Mouse (Mus musculus) thymus, postnatal 14 days (tissue): ENCODE measurements around the gene Gle1.
"Not testable (repeated sequence)": the region's sequence is repeated elsewhere in the genome, so short reads cannot be mapped to it uniquely, and the experiment has no call there.

Experiments
- DNase-seq: peaks from one replicate; pipeline ENCODE4 v3.0.0; 2021

Gle1 gene

DNA sequence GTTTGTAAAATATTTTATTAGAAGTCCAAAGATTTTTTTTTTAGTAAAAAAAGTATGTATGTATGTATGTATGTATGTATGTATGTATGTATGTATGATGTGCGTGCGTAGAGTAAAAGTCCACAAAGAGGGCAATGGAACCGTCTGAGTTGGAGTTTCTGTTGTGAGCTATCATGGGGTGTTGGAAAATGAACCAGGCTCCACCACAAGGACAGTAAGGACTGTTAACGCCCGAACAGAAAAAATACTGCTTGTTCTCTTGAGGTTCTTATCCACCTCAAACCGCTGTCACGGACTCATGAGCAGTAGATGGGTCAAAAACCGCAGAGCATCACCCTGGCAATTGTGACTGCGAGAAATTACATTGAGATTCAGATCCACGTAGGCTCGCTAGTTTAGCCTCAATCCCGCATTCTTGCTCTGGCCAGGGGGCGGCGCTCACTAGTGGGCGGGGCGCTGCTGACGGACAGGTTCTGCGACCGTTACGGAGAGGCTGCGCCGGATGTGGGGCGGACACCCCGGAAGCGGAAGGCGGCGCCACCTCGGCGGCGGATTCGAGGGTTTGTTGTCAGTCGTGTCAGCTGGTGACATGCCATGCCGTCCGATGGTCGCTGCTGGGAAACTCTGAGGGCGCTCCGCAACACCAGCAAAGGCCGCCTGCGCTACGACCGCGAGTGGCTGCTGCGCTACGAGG lies at the start of gene Gle1:
TSS of gene Gle1 (plus strand) at position 521 of the 694 bp plus-strand sequence.
- peak; percentile 98 for DNase-seq

DNA sequence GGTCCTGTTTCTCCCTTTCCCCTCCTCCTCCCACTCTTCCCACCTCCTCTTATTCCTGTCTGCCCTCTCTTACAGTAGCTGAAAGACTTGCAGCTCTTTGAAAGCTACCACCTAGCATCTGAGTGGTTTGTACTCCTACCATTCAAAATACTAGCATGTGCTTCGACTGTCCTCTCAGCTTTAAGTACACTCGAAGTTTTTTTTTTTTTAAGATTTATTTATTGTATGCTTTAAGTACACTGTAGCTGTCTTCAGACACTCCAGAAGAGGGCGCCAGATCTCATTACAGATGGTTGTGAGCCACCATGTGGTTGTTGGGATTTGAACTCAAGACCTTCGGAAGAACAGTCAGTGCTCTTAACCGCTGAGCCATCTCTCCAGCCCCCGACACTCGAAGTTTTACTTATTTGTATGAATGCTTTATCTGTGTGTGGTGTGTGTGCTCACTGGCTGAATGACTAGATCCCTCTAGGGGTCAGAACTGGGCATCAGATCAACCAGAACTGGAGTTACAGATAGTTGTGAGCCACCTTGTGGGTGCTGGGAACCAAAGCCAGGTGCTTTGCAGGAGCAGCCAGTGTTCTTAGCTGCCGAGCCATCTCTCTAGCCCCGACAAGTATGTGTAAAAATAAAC lies 48.5 kb upstream of the Gle1 start:
- DNase-seq = not testable (repeated sequence)

DNA sequence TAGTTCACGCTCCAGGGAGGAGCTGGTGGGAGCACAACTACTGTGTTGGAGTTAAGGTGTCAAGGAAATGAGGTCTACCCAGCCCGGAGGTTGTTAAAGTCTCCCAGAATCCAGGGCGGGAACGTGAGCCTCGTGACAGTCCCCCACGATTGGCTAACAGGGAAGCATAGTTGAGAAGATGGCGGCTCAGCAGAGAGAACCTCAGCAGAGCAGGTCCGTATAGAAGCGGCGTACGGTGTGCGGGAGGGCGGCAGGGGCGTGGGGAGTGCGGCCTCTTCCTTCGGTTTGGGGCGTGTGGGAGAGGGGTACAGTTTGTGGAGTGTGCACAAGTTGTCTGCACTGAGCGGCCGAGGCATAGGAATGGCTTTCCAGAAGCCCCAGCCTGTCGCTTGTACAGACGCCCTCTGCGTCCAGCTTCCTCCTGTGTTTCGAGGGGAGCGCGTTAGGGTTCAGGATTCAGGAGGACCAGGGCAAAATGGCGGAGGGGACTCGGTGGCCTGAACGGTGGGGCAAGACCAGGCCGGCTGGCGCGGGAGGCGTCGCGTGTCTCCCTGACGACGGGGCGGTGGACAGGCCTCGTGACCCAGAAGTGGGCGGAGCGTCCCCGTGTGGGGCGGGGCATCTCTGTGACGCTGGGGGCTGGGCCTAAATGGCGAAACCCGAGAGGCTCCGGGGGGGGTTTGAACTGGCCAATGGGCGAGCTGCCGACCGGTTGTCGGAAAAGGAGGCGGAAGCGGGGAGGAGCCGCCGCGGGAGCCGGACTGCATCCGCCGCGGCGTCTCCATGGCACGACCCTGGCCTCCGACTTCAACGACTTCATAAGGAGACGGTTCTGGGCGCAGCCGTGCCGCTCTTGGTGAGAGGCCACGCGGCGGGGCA lies 45.9 kb upstream of the Gle1 start, which contains the start of gene Odf2:
TSS of gene Odf2 (plus strand) at position 156 of the 879 bp plus-strand sequence.
- peak; percentile 100 for DNase-seq

DNA sequence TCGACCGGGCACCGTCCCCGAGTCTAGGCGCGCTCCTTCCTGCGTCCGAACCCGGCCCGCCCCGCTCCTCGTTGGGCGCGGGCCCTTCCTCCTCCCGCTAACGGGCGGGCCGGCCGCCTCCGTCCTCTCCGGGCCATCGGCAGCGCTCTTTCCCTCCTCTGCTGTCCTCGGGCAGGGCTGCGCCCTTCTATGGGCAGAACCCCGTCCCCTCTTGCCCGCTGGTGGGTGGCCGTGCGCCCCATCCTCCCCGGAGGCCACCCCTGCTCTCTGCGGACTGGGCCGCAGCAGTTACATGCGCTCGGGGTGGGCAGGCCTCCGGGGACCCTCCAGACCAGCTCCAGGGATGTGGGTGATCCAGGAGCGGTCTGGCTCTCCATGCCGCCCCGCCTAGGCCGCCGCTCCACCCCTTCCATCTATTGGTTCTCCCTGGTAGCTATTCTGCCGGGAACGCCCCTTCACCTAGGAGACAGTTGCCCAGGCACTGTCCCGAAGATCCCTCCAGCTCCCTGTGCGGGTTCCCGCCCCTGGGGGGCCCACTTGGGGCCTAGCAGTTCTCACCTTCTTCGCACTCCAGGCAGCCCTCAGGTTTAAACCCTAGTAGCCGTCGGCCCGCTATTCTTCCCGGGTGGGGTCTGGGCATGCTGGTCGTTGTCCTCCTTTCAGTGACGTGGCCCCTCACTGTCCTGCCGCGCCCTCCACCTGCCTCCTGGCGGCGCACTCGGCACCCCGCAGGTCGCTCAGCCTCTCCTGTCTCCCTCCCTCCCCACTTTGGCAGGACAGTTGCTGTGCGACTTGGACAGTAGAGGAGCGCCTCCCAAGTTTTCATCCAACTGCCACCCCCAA lies 45.0 kb upstream of the Gle1 start:
- DNase-seq = peak; percentile 69

DNA sequence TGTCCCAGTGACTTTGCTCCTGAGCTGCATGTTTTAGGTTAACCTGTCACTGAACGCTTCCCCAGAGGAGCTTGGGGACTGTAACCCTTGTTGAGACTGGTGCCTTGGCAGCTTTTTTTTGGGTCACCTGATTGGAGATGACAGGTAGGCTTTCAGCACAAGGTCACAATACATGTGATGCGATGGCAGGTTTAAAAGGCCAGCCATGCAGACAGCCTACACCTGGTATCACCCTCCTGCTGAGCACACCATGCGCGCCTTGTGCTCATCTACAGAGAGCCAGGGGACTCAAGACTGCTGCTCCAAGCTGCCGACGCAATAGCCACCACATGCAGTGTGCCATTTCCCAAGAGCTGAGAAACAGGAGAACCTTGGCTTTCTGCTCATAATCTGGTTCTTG lies 43.5 kb upstream of the Gle1 start:
- no peak for DNase-seq

DNA sequence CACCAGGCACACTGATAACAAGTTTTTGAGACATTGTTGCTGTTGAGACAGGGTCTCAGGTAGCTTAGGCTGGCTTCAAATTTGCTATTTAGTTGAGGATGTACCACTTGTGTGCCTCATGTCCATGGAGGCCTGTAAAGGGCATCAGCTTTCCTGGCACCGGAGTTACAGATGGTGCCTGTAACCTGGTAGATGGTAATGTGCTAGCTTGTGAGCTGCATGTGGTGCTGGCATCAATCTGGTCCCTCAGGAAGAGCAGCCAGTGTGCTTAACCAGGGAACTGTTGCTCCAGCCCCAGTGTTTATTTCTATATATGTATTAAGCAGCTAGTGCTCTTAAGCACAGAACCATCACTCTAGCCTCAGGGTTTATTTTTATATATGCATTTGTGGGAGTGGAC lies 39.2 kb upstream of the Gle1 start:
- DNase-seq = no peak

DNA sequence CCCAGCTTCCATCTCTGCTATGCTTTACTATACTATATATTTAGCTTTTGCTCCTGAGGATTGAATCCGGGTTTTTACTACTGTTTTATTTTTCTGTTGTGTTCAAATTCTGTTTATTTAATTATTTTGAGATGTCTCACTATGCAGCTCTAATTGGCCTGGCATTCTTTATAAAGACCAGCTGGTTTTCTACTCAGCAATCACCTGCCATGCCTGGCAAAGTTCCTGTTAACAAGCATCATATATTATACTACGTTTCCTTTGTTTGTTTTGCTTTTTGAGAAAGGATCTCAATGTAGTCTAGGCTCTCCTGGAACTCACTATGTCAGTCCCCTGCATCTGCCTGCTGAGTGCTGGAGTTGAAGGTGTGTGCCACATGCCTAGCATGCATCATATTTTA lies 37.9 kb upstream of the Gle1 start:
- DNase-seq = no peak

DNA sequence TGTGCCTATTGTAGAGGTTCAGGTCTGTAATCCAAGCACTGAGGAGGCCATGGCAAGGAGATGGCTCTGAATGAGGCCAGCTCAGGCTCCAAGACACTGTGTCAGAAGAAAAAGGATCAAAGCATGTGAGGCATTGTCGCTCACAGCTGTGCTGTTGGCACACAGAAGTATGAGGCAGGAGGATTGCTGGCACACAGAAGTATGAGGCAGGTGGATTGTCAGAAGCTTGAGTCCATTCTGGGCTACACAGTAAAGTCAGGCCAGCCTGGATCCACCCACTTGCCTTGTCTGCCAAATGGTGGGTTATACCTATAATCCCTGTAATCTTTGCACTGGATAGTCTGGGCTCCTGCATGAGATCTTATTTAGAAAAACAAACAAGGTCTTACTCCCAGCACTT lies 37.1 kb upstream of the Gle1 start:
- no peak for DNase-seq

DNA sequence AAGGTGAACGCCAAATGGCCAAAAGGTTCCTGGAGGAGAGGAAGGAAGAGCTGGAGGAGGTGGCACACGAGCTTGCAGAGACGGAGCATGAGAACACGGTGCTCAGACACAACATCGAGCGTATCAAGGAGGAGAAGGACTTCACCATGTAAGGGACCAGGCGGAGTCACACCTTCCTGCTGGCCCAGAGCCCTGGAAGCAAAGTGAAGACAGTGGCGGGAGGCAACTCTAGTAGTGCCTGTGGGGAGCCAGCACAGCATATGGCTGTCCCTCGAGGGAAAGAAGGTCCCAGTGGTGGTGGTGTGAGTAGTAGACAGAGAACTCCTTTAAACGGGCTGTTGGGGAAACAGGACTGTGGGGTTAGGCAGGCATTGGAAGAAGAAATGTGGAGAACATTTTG lies 33.0 kb upstream of the Gle1 start:
- DNase-seq = no peak

DNA sequence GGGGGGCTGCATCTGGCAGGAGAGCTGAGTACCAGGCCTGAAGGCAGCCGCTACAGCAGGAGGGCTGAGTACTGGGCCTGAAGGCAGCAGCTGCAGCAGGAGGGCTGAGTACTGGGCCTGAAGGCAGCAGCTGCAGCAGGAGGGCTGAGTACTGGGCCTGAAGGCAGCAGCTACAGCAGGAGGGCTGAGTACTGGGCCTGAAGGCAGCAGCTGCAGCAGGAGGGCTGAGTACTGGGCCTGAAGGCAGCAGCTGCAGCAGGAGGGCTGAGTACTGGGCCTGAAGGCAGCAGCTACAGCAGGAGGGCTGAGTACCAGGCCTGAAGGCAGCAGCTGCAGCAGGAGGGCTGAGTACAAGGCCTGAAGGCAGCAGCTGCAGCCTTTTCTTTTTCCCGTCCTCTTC lies 27.1 kb upstream of the Gle1 start:
- not testable (repeated sequence) for DNase-seq

DNA sequence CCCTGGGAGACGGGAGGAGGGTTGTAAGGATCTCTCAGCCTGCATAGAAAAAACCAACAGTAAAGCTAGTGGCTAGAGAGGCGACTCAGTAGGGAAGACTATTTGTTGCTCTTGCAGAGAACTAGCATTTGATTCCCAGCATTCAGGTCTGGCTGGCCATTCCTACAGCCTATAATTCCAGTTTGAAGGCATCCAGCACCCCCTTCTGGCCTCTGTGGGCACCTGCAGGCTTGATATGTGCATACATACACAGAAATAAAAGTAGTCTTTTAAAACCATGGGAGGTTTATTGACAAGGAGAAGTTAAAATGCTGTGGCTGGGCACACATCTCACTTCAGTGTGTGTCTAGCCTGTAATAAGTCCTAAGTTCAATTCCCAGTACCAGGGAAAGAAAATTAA lies 25.2 kb upstream of the Gle1 start:
- DNase-seq = peak; percentile 28

DNA sequence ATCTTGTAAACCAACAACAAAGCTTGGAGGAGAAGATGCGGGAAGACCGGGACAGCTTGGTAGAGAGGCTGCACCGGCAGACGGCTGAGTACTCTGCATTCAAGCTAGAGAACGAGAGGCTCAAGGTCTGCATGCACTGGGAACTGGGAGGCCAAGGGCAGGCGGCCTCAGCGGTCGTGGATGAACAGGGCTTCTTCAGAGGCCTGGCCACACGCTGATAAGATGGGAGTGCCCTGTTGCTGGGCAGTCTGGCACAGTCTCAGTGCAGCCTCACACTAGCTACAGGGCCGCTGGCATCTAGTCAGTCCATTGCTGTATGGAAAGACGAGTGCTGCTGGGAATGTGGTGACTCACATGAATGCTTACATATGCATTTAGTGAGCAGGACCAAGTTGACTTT lies 17.6 kb upstream of the Gle1 start:
- DNase-seq = no peak

DNA sequence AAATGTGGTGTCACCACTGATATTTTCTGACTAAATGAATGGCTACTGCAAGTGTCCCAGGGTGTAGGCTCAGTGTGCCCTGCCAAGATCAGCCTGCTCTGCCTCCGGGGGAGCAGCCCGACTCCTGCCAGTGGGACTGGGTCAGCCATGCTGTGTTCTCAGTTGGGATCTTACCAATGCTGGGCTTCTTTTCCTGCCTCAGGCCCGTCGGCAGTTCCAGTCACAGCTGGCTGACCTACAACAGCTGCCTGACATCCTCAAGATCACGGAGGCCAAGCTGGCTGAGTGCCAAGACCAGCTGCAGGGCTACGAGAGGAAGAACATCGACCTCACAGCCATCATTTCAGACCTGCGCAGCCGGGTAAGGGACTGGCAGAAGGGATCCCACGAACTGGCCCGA lies 13.2 kb upstream of the Gle1 start:
- DNase-seq = no peak

DNA sequence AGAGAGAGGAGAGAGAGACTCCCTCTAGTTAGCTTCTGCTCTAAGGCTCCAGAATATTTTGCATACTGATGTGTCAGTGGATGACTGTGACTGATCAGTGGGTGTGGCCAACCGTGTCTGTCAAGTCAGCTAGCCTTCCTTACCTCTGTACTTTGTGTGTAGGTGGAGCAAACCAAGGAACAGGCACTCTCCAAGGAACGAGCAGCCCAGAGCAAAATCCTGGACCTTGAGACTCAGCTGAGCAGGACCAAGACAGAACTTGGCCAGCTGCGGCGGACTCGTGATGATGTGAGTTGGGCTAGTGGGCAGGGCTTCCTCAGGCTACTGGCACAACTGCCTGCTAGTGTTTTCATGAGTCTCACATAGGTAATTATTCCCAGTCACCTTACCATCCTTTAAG lies 8.7 kb upstream of the Gle1 start:
- no peak for DNase-seq

DNA sequence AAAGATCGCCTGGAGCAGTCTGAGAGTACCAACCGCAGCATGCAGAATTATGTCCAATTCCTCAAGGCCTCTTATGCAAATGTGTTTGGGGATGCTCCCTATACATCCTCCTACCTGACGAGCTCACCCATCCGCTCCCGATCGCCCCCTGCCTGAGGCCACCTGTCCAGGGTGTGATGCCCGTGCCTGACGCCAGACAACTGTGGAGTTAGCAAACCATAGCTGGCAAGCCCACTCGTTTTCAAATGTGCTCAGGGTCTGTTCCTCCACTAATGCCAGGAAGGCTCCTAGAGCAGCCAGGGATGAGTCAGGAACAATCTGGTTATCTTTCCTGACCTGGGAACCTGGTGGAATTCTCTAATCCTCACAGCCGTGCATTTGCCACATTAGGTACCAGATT lies 4.7 kb upstream of the Gle1 start:
- DNase-seq = no peak

DNA sequence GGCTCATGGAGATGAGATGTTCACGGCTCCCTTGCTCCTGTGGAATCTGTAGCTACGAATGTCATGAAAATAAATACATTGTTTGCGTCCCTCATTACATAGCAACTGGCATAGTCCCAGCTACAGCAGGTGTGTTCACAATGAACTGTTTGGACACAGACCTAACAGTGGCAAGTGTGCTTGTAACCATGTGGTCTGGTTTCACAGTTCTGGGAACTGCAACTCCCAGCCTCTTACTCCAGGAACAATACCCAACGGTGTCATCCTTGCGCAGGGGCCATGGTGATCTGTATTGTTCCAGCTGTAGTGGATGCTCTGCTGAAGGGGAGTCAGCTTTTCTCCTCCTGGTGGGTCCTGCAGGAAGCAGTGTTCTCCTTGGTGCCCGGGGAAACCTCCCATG lies 4.0 kb upstream of the Gle1 start:
- no peak for DNase-seq

DNA sequence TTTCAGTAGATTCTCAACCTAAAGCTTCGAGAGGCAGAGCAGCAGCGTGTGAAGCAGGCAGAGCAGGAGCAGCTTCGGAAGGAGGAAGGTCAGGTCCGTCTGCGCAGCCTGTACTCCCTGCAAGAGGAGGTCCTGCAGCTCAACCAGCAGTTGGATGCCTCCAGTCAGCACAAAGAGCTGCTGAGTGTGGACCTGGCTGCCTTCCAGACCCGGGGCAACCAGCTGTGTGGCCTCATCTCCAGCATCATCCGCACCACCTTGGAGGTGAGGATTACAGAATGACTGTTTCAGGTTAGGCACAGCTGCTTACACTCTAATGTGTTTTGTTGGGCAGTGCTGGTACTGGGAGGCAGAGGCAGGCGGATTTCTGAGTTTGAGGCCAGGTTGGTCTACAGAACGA lies 4.8 kb downstream of the Gle1 start:
- DNase-seq = no peak

DNA sequence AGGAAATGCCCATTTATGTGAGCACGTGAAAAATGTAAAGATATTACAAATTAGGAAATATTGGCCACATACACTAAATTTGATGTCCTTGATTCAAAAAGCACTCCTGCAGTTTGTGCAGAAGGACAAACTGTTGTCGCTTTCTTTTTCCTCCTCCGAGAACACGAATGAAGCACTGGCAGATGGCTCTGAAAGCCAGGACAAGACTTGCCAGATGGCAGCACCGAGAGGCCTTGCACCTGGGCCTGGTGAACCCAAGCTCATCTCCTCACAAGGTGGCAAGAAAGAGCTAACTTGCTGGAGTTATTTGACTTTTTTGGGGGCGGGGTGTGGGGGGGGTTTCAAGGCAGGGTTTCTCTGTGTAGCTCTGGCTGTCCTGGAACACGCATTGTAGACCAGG lies 5.6 kb downstream of the Gle1 start:
- no peak for DNase-seq

DNA sequence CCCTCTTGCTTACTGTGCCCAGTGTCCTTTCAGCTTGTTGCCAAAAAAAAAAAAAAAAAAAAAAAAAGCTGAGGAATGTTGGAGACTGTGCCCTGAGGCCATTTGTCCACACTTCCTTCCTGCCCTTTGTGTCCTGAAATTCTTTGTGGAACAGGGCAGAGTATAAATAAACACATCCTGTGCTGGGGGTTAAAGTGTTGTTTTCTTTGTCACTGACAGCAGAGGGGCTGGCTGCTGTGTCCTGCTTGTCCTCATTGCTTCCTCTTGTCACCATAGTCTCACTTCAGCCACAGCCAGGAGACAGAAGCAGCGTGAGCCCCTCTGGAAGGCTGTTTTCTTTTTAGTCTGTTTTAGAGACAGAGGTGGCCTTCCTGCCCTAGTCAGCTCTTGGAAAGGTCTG lies 9.5 kb downstream of the Gle1 start:
- DNase-seq = no peak

DNA sequence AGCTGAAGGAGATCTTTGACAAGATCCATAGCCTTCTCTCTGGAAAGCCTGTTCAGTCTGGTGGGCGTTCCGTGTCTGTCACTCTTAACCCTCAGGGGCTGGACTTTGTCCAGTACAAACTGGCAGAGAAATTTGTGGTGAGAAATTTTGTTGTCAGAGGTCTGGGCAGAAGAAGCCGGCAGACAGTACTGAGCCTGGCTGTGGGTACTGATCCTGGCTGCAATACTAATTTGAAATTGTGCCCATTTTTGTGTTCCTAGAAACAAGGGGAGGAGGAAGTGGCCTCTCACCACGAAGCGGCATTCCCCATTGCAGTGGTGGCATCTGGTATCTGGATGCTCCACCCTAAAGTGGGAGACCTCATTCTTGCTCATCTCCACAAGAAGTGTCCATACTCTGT lies 13.7 kb downstream of the Gle1 start:
- DNase-seq = no peak

DNA sequence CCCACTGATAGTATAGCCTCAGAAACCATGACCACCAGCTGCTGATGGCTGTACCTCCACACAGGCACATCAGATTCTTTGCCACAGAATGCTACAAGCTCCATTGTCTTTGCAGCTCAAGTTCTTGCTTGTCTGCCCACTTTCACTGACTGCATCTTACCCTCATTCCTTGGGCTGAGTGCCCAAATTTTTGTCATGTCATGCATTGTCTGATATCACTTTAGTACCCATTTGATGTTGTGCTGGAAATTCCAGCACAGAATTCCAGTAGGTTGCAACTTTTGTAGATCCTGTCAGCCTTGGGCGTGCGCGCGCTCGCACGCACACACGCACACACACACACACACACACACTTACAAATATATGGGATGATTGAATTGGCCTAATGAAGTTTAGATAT lies 26.0 kb downstream of the Gle1 start:
- DNase-seq = no peak

DNA sequence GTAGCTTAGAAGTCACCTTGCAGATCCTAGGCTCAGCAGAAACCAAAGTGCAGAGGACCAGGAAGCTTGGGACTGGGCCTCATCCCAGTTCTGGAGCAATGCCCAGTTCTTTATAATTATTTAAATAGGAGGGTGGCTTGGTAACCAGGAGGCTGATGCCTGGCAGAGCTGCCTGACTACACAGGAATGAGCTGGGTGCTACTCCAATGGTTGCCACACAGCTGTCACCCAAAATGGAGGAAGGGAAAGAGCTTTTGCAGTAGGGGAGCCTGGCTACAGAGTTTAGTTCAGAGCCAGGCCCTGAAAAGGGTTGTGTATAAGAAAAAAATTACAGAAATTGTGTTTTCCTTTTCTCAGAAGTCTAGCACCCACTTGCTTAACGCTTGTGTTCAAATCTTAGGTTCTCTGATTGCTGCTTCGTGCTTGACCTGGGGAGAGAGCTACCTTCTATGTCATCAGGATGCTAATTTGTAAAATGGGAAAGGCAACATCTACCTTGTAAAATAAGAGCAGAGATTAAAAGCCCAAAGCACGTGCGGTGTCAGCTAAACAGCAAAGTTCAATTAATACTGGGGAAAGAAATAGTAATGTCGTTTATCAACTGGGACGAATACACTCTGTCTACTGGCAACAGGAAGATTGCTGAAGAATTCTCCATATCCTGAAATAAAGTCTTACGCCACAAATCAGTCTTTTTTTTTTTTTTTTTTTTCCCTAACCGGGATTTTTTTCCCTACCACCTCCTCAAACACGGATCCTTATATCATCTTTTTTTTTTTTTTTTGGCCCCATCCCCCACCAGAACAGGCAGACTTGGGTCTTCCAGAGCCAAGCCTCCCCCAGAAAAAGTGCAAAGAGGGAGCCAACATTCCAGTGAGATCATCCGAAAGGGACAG lies 29.4 kb downstream of the Gle1 start:
- no peak for DNase-seq
